Mouse (Mus musculus): ENCODE measurements around the gene Slc8a1.

DNA sequence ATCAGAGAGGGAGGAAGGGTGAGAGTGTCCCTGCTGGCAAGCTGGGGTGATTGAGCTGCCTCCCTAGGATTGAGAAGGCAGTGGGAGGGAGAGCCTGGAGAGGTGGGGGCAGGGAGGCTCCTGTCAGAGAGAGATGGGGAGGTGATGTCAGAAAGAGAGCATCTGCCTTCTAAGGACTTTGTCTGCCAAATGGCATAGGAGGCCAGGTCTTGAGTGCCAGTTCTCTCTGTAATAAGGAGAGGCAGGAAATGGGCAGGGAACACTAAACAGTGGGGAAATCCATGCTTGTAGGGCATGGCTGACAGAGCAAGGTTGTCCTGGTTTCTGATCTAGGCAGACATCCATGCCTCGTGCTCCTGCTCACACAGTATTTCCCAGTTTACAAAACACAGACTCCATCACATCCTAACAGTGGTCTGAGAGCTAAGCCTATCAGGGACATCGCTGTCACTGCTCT lies 117.0 kb downstream of the Slc8a1 start:
- TF ChIP-seq CTCF (IDR thresholded peaks at IDR 0.05) (0 out of 2 replicates have a peak, but pooled peaks have one; percentile 3), POLR2A (IDR thresholded peaks at IDR 0.05; ENCODE audit: insufficient read depth, low read depth, low read length) (no peak)

Measured in heart, adult 2 months (tissue).